Mouse (Mus musculus): ENCODE data around the gene A4galt.

DNA sequence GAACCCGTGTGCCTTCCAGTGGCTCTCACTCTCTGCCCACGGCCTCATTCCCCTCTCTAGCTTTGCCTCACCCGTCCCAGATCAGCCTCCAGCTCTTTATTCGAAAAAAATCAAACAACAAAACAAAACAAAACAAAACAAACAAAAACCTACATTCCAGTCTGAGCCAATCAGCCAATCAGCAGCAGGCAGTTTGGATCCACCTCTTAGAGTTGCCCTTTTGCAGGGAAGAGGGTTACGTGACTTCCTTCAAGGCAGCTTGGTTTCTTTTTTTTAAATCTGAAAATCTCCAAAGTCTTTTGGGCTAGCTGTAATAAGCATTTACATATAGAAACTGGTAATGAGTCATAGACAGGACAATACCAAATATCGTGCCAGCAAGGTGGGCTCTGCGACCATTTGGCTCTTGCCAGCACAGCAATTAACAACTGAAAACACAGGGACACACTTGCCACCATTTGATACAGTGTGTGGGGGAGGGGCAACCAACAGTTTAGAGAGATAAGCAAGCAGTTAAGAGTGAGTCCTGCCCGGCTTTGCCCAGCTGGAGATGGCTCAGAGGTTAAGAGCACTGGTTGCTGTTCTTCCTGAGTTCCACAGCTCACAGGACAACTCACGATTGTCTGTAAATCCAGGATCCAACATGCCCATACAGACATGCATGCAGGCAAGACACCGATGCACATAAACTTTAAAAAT lies 2.9 kb upstream of the A4galt start:
- TF ChIP-seq CTCF (IDR thresholded peaks at IDR 0.05; ENCODE audit: low read depth) (no peak), EP300 (IDR thresholded peaks at IDR 0.05; ENCODE audit: low read depth) (no peak)

Measured in liver, postnatal 0 days (tissue).